Mouse (Mus musculus) intestine, embryonic 14.5 days (tissue): ENCODE measurements around the gene Gm45844. TPM values are rescaled to one million over a fixed set of nuclear protein-coding genes. Genes with fewer than 3 reads are reported as not detected.
A peak's percentile ranks its signal among the peaks of the same experiment; 100 is the strongest.
"Not testable (repeated sequence)": the region's sequence is repeated elsewhere in the genome, so short reads cannot be mapped to it uniquely, and the experiment has no call there.

Experiments used
- ATAC-seq: fragments of 200-750 bp; cut with Nextera tagmentation; replicated peaks from 2 replicates; pipeline ENCODE4 v1.8.0; 2017; ENCODE audit warnings: low read depth, moderate number of reproducible peaks, moderate TSS enrichment, moderate library complexity; ENCODE audit not compliant: low FRiP score, low TSS enrichment
- DNase-seq: peaks from one replicate; pipeline ENCODE4 v3.0.0-alpha.2; 2018; ENCODE audit warnings: low spot score
- H3K27ac ChIP-seq: fragments of 300-500 bp; sonication (generic); 2 replicates; pipeline ENCODE4 v1.5.1; 2014; ENCODE audit warnings: low read depth, mild to moderate bottlenecking, control low read depth
- H3K27me3 ChIP-seq: fragments of 300-500 bp; sonication (generic); replicated peaks from 2 replicates; pipeline ENCODE4 v1.6.1; 2014; ENCODE audit warnings: low read length, control low read depth; ENCODE audit not compliant: control insufficient read depth, insufficient read depth
- H3K36me3 ChIP-seq: fragments of 300-500 bp; sonication (generic); 2 replicates; pipeline ENCODE4 v1.6.1; 2014; ENCODE audit warnings: low read length, control low read depth; ENCODE audit not compliant: control insufficient read depth, insufficient read depth
- H3K4me1 ChIP-seq: fragments of 300-500 bp; sonication (generic); replicated peaks from 2 replicates; pipeline ENCODE4 v1.6.1; 2014; ENCODE audit warnings: low read length, control low read depth, mixed read lengths; ENCODE audit not compliant: control insufficient read depth, insufficient read depth
- H3K4me2 ChIP-seq: fragments of 300-500 bp; sonication (generic); 2 replicates; pipeline ENCODE4 v1.6.1; 2014; ENCODE audit warnings: low read length
- H3K4me3 ChIP-seq: fragments of 300-500 bp; sonication (generic); 2 replicates; pipeline ENCODE4 v1.5.1; 2014; ENCODE audit warnings: low read depth, low read length, control low read depth, mixed read lengths
- H3K9ac ChIP-seq: fragments of 300-500 bp; sonication (generic); 2 replicates; pipeline ENCODE4 v1.6.1; 2014; ENCODE audit warnings: mild to moderate bottlenecking, low read length
- H3K9me3 ChIP-seq: fragments of 300-500 bp; sonication (generic); 2 replicates; pipeline ENCODE4 v1.6.1; 2016; ENCODE audit warnings: low read length, control low read depth; ENCODE audit not compliant: control insufficient read depth
- WGBS: fragments of 180-500 bp; shearing (Covaris S2); extraction: QIAGEN DNeasy Blood & Tissue Kit; methylation state at CpG from one replicate; pipeline ENCODE4 v1.1.7; 2014; 5-methylcytosine and 5-hydroxymethylcytosine counted together
- polyA plus RNA-seq: library from polyadenylated mRNA; unstranded; fragments of >200 nt; fragmentation: Nextera tagmentation; extraction: Ambion mirVana; gene quantifications from 2 replicates; pipeline ENCODE4 v1.2.1, GENCODE M21; 2014

Gene Gm45844
- 3.0 and 3.2 TPM in 2 replicates for polyA plus RNA-seq

- Histone ChIP-seq H3K9ac (0 out of 2 replicates have a peak within 1 kb of the TSS, but pooled peaks have one; percentile 16), H3K4me2 (peak within 1 kb of the TSS; percentile 40), H3K4me3 (peak within 1 kb of the TSS; percentile 38), H3K27ac (peak within 1 kb of the TSS; percentile 47; the same call in 1 of the 2 replicates)
- H3K36me3 ChIP-seq, H3K4me1 ChIP-seq, H3K27me3 ChIP-seq, H3K9me3 ChIP-seq: not testable (repeated sequence)
- peak; percentile 94 for DNase-seq
- WGBS = 44% methylated on average over 45 of the region's 45 CpGs
- ATAC-seq = peak; percentile 99
These were observed at the start of gene Gm45844 for GRCm38 (mm10) chr7:7277966-7278567. TSS of gene Gm45844 (minus strand) at chr7:7278289.

DNA sequence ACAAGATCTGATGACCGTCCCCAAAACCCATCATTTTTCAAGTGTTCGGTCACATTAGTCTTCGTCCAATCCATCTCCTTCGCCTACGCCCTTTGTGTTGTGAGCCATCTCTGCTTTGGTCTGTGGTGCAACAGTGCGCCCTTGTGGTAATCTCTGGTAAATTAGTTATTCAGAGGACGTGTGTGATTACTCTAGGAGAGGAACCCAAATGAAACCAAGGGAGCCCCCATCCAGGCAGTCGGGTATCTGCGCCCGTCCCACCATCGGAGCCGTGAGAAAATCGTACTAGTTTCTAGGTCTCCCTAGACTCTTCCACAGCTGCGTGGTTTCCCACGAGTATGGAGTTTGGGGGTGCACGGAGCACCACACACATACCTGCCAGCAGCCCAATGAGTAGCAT lies 17.5 kb upstream of the Gm45844 start:
- Histone ChIP-seq H3K36me3 (peaks cover 51% of the 10 kb centered on the region), H3K4me2 (no peak overlapping the region), H3K27me3 (no peaks in the 10 kb centered on the region), H3K4me1 (no peaks in the 10 kb centered on the region), H3K27ac (no peak overlapping the region), H3K4me3 (no peak overlapping the region), H3K9ac (no peak overlapping the region), H3K9me3 (no peaks in the 10 kb centered on the region)
- no peak for ATAC-seq
- DNase-seq = peak; percentile 54
- 80% methylated on average over 16 of the region's 16 CpGs for WGBS

- no peaks in the 10 kb centered on the region for H3K27me3 ChIP-seq
- H3K27ac ChIP-seq = no peak overlapping the region
- no peak for DNase-seq
- H3K9me3 ChIP-seq = peaks cover 3% of the 10 kb centered on the region
- no peak overlapping the region for H3K4me3 ChIP-seq
- H3K9ac ChIP-seq = no peak overlapping the region
- no peaks in the 10 kb centered on the region for H3K4me1 ChIP-seq
- H3K36me3 ChIP-seq = peaks cover 36% of the 10 kb centered on the region
- WGBS = 73% methylated on average over 1 of the region's 1 CpGs
- no peak for ATAC-seq
- no peak overlapping the region for H3K4me2 ChIP-seq
These were observed 3.3 kb upstream of the Gm45844 start for GRCm38 (mm10) chr7:7281383-7281782.

- Histone ChIP-seq H3K9ac (0 out of 2 replicates have a peak overlapping the region, but pooled peaks have one; percentile 16), H3K4me2 (peak overlapping the region; percentile 40), H3K4me3 (peak overlapping the region; percentile 38), H3K27ac (peak overlapping the region; percentile 47; the same call in 1 of the 2 replicates)
- H3K4me1 ChIP-seq, H3K9me3 ChIP-seq, H3K27me3 ChIP-seq, H3K36me3 ChIP-seq: not testable (repeated sequence)
- 57% methylated on average over 24 of the region's 24 CpGs for WGBS
- ATAC-seq = peak; percentile 72
- peak; percentile 67 for DNase-seq
These were observed 533 bp downstream of the Gm45844 start for GRCm38 (mm10) chr7:7277556-7277955.

GRCm38 (mm10) chr7:7247228-7247627 lies 30.9 kb downstream of the Gm45844 start, which contains the start of gene Vmn2r29:
TSS of gene Vmn2r29 (minus strand) at chr7:7247328.
- not testable (repeated sequence) for H3K4me2 ChIP-seq, H3K4me1 ChIP-seq, H3K27me3 ChIP-seq, H3K36me3 ChIP-seq, DNase-seq, ATAC-seq, H3K4me3 ChIP-seq, H3K9ac ChIP-seq, H3K9me3 ChIP-seq, H3K27ac ChIP-seq
- no CpG with 5 or more reads among the region's 1 CpGs for WGBS

DNA sequence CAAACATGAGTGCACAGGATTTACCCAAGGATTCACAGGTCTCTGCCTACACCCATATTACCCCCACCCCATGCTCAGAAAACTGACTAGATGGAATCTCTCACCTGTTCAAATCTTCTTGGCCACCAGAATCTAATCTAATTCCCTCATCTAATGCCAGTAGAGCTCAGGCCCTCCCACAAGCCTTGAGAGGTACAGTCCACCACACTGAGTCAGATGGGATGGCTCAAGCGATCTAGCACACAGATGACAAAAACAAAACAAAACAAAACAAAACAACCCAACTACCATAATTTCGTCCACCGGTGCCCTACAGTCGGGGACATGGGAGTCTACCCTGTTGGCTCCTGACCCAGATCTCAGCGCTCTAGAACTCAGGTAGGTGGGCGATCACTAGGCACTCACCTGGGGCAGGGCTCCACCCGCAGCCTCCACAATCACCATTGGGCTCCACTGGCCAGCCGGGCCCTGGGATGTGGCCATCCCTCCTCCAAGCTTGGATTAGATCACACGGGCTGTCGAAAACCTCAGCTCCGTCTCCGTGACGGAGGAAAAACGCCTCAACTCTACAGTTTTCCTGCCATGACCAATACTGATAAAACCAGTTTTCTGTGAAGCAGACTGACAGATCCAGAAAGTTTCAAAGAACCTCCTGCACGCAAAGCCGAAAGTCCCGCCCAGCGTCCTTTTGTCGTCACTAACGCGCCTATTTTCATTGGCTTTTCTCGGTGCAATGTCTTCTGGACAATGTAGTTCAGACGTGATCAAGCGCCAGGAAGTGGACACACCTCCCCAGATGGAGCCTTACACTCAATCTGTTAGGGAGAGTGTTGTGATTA lies 68.6 kb downstream of the Gm45844 start, which contains the start of gene Zfp772:
Gene Zfp772 (minus strand): TSS at position 686 of the 839 bp plus-strand sequence.
- not testable (repeated sequence) for H3K9me3 ChIP-seq, ATAC-seq, H3K27me3 ChIP-seq, H3K4me1 ChIP-seq, H3K27ac ChIP-seq, H3K36me3 ChIP-seq
- Histone ChIP-seq H3K4me2 (peak within 1 kb of the TSS; percentile 50), H3K9ac (peak within 1 kb of the TSS; percentile 41), H3K4me3 (peak within 1 kb of the TSS; percentile 42)
- WGBS = 3% methylated on average over 23 of the region's 24 CpGs
- peak; percentile 63 for DNase-seq

DNA sequence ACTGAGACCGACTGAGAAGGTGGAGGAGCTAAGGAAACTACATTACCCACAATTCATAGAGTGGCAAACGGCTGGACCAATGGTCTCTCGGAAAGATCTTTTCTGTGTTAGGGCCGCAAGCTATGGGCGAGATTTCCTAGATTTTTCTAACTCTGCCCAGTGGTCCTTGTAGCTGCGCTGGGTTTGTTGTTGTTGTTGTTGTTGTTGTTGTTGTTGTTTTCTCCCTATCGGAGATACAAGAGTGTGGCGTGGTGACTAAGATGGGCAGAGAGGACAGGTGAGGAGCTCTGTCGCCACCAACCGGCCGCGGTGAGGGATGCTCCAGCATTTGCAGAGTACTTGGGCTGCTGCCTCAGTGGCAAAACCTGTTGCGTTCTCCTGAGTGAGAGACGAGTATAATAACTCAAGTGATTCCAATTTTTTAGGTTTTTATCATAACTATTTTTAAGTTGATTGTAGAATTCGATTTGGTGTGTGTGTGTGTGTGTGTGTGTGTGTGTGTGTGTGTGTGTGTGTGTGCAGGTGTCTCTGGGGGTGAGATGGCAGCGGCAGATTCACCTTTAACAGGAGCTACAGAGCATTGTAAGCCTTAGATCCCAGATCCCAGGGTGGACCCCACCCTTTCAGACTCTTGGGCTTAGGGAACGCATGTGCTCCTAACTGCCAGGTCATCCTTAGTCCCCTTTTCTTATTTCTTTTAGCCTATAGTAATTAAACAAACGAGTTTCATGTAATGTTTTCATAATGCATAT lies 89.7 kb downstream of the Gm45844 start:
- H3K9ac ChIP-seq = 0 out of 2 replicates have a peak overlapping the region, but pooled peaks have one; percentile 20

More for the DNA sequence above, 89.7 kb downstream of the Gm45844 start:
- no peak overlapping the region for H3K27ac ChIP-seq
- H3K27me3 ChIP-seq = no peaks in the 10 kb centered on the region
- no peaks in the 10 kb centered on the region for H3K36me3 ChIP-seq
- no peaks in the 10 kb centered on the region for H3K4me1 ChIP-seq
- 7% methylated on average over 17 of the region's 18 CpGs for WGBS
- peak overlapping the region; percentile 48 for H3K4me2 ChIP-seq
- DNase-seq = peak; percentile 88
- no peaks in the 10 kb centered on the region for H3K9me3 ChIP-seq
- peak; percentile 95 for ATAC-seq
- peak overlapping the region; percentile 61 for H3K4me3 ChIP-seq
